Mouse (Mus musculus) liver, embryonic 14.5 days (tissue): ENCODE measurements at regions not wholly inside any gene's neighbourhood (a gene's known extent, or its start where the extent isn't known, plus 50 kb on each side); places are given as distances from the start of the nearest gene placed in this dataset.

ENCODE experiments used
- CTCF ChIP-seq: IDR thresholded peaks from 2 replicates; pipeline ENCODE4 v1.5.1; 2016; ENCODE audit warnings: antibody characterized with exemption, low read depth, control low read depth
- EP300 ChIP-seq: IDR thresholded peaks from 2 replicates; pipeline ENCODE4 v1.6.1; 2016; ENCODE audit warnings: antibody characterized with exemption, low read depth

GRCm38 (mm10) chr4:87650837-87651236, 382.3 kb downstream of the Mllt3 start:
- TF ChIP-seq CTCF (no peak), EP300 (no peak)
